12 mouse cellular contexts compared by ENCODE assay signal in genomic region chr14:7899986-7900385, GRCm38 (mm10). TPM values are rescaled to one million over a fixed set of nuclear protein-coding genes. Genes with fewer than 3 reads are reported as not detected.
DNase-seq lines count a peak whose midpoint lies in the region; ATAC-seq and TF ChIP-seq lines count a peak whose summit lies in the region.
"Had no signal": no experiment of that assay in that cellular context is flagged by ENCODE, and none has a peak within 500 bp of the region (broad histone marks: within the 10 kb centered on the region; RNA-seq: fewer than 3 reads in every experiment).

No protein-coding gene starts in this region.

- TF ChIP-seq POLR2A in limb, embryonic 14.5 days (IDR thresholded peaks at IDR 0.05; ENCODE audit: borderline replicate concordance, extremely low read depth, insufficient read depth, insufficient read length), result no peak

- H3K4me3 ChIP-seq in gastrocnemius, adult 2 months, result peak overlapping the region; percentile 17; the same call in 1 of the 2 replicates
- no peak overlapping the region for H3K4me3 ChIP-seq in kidney, embryonic 14.5 days (ENCODE audit: low read length)
- H3K4me3 ChIP-seq in limb, embryonic 14.5 days (replicated peaks; ENCODE audit: low read length), result no peak overlapping the region

- ATAC-seq in kidney, embryonic 14.5 days (ENCODE audit: low FRiP score, low TSS enrichment), result peak; percentile 28
- ATAC-seq in granulocyte monocyte progenitor cell, adult 5-6 weeks (replicated peaks; ENCODE audit: poor library complexity, severe bottlenecking), result 0 out of 2 replicates have a peak, but pooled peaks have one; percentile 9
- peak; percentile 54 for ATAC-seq in limb, embryonic 14.5 days (ENCODE audit: low FRiP score, low read depth)
- no peak for ATAC-seq in activated CD4-positive, CD25-positive, alpha-beta regulatory T cell, adult 4 months
- ATAC-seq: inflammation-experienced regulatory T-cells, adult 6 months had no signal

- no peak for TF ChIP-seq CTCF in gastrocnemius, adult 2 months (IDR thresholded peaks at IDR 0.05)

- H3K4me1 ChIP-seq in kidney, embryonic 14.5 days (ENCODE audit: control insufficient read depth, insufficient read depth, low read length), result peaks cover 42% of the 10 kb centered on the region
- H3K4me1 ChIP-seq in limb, embryonic 14.5 days (ENCODE audit: control insufficient read depth, insufficient read depth, low read length), result peaks cover 63% of the 10 kb centered on the region

- DNase-seq in gastrocnemius, adult 2 months, result no peak
- DNase-seq in gastrocnemius, postnatal 25 days, result no peak
- no peak for DNase-seq in kidney, postnatal 25 days
- peak; percentile 62 for DNase-seq in limb, embryonic 14.5 days (ENCODE audit: low spot score)
- DNase-seq in gastrocnemius, postnatal 4 days (ENCODE audit: low spot score in 2 of 2), result no peak
- DNase-seq: adrenal gland, adult 8-10 months; liver had no signal

- H3K27me3 ChIP-seq in kidney, embryonic 14.5 days (ENCODE audit: control insufficient read depth, insufficient read depth, low read length), result no peaks in the 10 kb centered on the region
- no peaks in the 10 kb centered on the region for H3K27me3 ChIP-seq in limb, embryonic 14.5 days (ENCODE audit: control insufficient read depth, insufficient read depth, low read length)

- no peaks in the 10 kb centered on the region for H3K9me3 ChIP-seq in kidney, embryonic 14.5 days (ENCODE audit: control insufficient read depth, low read length)
- H3K9me3 ChIP-seq in limb, embryonic 14.5 days (ENCODE audit: control insufficient read depth, low read length), result no peaks in the 10 kb centered on the region

- H3K4me2 ChIP-seq in kidney, embryonic 14.5 days (replicated peaks; ENCODE audit: low read depth, low read length), result peak overlapping the region; percentile 21
- H3K4me2 ChIP-seq in limb, embryonic 14.5 days (replicated peaks; ENCODE audit: low read depth, low read length, severe bottlenecking), result peak overlapping the region; percentile 20; the same call in 1 of the 2 replicates

- H3K36me3 ChIP-seq in kidney, embryonic 14.5 days (ENCODE audit: control insufficient read depth, insufficient read depth, low read length), result peaks cover 26% of the 10 kb centered on the region
- peaks cover 57% of the 10 kb centered on the region for H3K36me3 ChIP-seq in limb, embryonic 14.5 days (ENCODE audit: control insufficient read depth, insufficient read depth, low read length)

- intact Hi-C loops in gastrocnemius, adult 2 months (cut with DNase I), result no loop called here

- 16% methylated on average over 3 of the region's 3 CpGs for WGBS in kidney, embryonic 14.5 days
- WGBS in limb, embryonic 14.5 days, result 12% methylated on average over 3 of the region's 3 CpGs

- no peak overlapping the region; the same call in 1 of the 2 replicates for H3K9ac ChIP-seq in kidney, embryonic 14.5 days (ENCODE audit: low read depth, low read length)
- no peak overlapping the region for H3K9ac ChIP-seq in limb, embryonic 14.5 days (ENCODE audit: low read depth, low read length, severe bottlenecking)

- peak overlapping the region; percentile 53 for H3K27ac ChIP-seq in gastrocnemius, adult 2 months
- H3K27ac ChIP-seq in kidney, embryonic 14.5 days (ENCODE audit: low read depth, low read length), result peak overlapping the region; percentile 70
- H3K27ac ChIP-seq in limb, embryonic 14.5 days (replicated peaks; ENCODE audit: low read depth, low read length), result peak overlapping the region; percentile 77

RNA-seq across cellular contexts. Expression of gene Gm45521, which starts 57.1 kb away (rescaled TPM):
- not detected for total RNA-seq in gastrocnemius, adult 2 months (2021)
- not detected for total RNA-seq in gastrocnemius, postnatal 25 days (2021)
- polyA plus RNA-seq in kidney, embryonic 14.5 days (2014; fragmentation: Nextera tagmentation; extraction: Ambion mirVana), result not detected in 2 replicates
- total RNA-seq in granulocyte monocyte progenitor cell, adult 5-6 weeks (2014; fragmentation: Nextera tagmentation), result not detected in 2 replicates
- total RNA-seq in granulocyte monocyte progenitor cell, adult 5-6 weeks (2017), result not detected in 2 replicates
- not detected in 2 replicates for polyA plus RNA-seq in limb, embryonic 14.5 days (2012; rRNA removed)
- polyA plus RNA-seq in limb, embryonic 14.5 days (2014; fragmentation: Nextera tagmentation; extraction: Ambion mirVana), result not detected in 2 replicates
- total RNA-seq in gastrocnemius, postnatal 4 days (2021), result not detected
- not detected for polyA plus RNA-seq in activated CD4-positive, CD25-positive, alpha-beta regulatory T cell, adult 4 months (2017; shearing (Covaris generic))
- total RNA-seq: adrenal gland, adult 8-10 months; MEL had no signal
- polyA plus RNA-seq: inflammation-experienced regulatory T-cells, adult 6 months had no signal
